Mouse (Mus musculus): ENCODE results near the gene Bag5.

The Bag5 gene

DNA sequence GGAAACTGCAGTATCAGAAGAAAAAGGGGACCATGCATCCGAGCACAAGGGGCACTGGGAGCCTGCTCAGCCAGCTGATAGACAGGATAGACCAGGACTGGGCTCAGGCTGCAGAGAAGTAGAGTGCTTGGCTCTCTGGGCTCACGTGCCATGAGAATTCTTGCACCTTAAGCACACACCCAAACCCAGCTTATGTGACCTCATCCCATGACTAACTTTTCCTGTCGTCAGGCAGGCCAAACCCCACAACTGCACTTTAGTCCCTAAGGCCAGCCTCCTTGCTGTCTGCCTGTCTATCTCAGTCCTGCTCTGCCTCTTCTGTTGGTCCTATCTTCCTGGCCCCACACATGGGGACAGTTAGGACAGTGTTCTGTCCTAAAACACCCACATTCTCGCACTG is 15.3 kb downstream of the Bag5 start:
- in situ Hi-C loops (cut with MboI), result no loop called here

GRCm38 (mm10) chr12:111696239-111696638 is 16.8 kb downstream of the Bag5 start:
- in situ Hi-C loops (cut with MboI), result no loop called here

DNA sequence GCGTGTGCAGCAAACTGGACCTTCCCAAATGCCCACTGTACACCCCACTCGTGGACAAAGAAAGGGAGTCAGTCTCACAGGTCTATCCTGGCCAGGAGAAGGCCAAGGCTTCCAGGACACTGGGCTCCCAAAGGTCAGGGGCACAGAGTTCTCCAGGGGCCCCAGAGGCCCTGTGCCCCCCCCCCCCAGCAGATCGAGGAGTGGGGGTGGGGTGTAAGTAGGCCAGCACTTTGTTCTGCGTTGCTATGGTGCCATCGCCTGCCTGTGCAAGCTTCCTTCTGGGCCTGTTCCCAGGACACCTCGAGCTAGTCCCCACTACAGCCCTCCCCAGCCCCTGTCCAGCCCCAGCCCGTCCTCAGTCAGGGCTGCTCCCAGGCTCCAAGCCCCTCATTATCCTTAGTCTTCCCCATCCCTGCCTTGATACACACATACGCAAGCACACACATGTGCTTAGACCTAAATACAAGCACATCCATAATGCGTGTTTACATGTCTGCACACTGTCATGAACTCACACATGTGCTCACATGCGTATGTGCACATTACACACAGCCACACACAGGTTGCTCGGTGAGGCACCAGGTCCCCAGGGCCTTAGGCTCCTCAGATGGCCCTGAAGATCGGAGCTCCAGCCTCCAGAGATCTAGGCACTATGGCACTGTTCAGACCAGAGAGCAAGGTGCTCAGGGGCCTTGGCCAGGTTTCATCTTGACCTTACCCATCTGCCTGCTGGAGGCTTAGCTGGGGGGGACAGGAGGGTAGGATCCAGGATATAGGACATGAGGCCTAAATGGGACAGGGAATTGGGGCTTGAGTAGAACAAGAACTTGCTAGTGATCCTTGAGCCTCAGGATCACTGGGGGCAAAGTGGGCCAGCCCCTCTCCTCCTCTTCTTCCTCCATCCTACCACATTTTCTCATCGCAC is 17.9 kb downstream of the Bag5 start:
- in situ Hi-C loops (cut with MboI), result no loop called here

DNA sequence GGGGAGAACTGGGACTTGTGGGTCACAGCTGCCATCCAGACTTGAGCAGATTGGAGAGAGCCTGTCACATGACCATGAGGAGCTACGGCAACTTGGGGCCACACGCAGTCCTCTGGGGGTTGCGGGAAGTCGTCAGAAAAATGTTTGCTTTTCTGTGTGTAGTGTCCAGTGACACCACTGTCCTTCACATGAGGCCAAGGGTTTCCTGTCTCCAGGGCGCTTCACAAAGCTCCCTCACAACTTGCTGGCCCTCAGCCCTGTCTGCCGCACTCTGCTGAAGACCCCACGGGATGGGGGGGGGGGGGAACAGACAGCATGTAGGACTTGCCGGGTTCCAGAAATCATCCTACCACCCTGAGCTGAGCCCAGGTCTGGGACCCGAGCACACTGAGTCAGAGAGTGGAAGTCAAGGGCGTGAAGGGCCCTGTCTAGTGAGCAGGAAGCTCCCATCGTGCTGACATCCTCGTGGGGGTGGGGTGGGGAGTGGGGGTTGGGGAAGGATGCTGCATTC is 18.7 kb downstream of the Bag5 start:
- in situ Hi-C loops (cut with MboI), result no loop called here

DNA sequence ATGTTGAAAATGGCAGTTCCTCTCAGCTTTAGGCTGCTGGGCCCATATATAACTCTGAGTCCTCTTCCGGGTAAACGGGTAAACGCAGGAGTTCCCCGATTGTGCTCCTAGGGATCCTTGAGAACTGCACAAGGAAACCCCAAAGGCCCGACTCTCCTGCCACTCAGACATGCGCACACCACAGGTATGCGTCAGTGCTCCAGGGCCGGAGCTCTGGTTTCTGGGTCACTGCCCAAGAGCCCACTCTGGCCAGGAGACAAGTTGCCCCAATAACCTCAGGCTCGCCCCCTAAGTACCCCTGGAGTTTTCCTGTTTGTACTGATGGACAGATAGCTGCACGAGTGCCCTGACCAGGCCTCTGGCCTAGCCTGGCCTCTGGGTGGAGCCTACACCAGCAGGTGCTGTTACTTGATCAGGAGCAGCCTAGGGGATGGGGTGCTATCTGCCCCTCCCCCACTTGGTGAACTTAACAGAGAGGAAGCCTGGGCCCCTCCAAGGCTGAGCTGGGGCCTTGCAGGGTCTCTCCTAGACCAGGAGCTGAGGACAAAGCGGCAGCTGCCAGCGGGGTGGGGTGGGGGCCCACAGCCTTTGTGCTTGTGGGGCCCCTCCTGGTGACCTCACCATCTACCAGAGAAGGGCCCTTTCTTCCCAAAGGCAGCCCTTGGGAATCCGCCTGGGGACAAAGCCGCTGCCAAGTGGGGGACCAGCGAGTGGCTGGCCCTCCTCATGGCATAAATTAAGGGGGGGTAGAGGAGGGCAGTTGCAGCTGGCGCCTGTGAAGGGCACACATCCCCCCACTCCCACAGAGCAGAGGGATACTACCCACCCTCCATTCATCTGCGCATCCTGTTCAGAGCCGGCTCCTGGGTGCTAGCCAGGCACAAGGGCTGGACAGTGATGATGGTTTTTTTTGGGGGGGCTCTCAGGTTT is 19.5 kb downstream of the Bag5 start:
- in situ Hi-C loops (cut with MboI), result no loop called here

- in situ Hi-C loops (cut with MboI), result no loop called here
Measured at GRCm38 (mm10) chr12:111692899-111693298, 20.2 kb downstream of the Bag5 start.

DNA sequence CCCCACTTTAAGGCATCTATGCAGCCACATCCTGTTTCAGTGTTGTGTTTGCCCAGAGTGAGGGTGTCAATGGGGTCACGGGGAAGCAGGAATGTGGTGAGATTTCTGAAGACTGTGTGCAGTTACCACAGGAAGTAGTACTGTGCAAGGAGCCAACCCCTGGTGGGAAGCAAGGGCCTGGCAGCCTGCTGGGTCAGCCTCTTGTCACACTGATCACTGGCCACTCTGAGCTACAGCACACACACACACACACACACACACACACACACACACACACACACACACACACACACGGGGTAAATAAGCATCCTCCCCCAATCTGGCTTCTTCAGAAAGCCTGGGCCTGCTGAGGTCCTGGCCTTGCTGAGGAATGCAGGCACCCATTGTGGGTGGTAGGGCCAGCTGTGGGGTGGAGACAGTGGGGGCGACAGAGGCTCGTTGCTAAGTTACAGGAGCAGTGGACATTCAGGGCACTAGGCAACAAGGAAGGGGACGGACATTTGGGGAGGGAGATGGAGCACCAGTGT is 21.6 kb downstream of the Bag5 start:
- in situ Hi-C loops (cut with MboI), result no loop called here

DNA sequence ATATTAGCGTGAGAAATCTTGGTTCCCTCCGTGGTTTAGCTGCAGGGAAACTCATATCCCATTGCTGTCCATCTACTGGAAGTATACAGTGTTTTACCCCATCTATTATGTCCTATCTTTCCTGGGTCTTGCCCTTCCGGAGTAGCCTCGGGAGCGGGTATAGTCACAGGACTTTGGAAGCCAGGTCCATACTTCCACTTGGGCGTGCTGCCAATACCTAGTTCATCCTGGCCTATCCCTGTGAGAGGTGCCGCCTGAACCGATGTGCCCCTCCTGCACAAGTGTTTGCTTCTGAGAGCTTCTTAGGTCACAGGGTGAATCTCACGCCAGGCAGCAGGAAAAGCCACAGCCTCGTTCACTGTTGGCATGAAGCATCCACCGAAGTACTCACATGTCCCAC is 23.6 kb downstream of the Bag5 start:
- in situ Hi-C loops (cut with MboI), result no loop called here

- in situ Hi-C loops (cut with MboI), result no loop called here
Measured at GRCm38 (mm10) chr12:111688069-111688428, 25.0 kb downstream of the Bag5 start.

GRCm38 (mm10) chr12:111687350-111688068 is 25.5 kb downstream of the Bag5 start:
- in situ Hi-C loops (cut with MboI), result no loop called here

DNA sequence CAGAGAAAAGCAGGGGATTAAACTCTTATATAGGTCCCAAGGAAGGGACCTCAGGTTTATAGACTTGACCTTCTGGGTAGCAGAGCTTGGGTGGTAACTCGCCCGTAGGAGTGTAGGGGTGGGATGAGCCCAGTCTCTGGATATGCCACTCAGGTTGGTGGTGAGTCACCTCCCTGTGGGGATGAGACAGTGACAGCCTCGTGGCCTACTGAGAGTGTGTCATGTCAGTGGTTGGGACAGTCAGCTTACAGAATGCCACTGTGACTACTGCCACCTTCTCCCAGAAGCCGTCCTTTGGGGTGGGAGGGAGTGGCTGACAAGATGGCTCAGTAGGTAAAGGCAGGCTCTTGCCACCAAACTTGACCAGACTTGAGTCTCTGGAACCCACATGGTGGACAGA is 26.7 kb downstream of the Bag5 start:
- in situ Hi-C loops (cut with MboI), result no loop called here

GRCm38 (mm10) chr12:111682806-111683205 is 30.3 kb downstream of the Bag5 start:
- in situ Hi-C loops (cut with MboI), result no loop called here

DNA sequence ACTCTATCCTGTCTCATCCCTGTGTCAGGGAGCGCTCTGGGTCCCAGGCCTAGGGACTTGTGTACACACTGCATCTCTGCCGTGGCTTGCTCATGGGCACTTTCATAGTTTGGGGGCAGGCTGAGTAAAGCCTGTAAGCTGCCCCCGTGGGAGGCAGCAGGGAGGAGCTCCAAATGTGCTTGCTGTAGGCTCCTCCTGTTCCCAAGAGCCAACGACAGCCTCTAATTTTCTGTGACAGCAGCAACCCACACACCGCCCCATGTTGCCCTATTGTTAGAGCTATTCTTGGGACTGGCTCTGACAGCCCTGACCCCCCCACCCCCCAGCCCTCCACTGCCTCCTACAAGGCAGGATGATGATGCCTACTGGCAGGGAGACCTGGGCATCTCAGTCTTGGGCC is 31.1 kb downstream of the Bag5 start:
- in situ Hi-C loops (cut with MboI), result no loop called here

DNA sequence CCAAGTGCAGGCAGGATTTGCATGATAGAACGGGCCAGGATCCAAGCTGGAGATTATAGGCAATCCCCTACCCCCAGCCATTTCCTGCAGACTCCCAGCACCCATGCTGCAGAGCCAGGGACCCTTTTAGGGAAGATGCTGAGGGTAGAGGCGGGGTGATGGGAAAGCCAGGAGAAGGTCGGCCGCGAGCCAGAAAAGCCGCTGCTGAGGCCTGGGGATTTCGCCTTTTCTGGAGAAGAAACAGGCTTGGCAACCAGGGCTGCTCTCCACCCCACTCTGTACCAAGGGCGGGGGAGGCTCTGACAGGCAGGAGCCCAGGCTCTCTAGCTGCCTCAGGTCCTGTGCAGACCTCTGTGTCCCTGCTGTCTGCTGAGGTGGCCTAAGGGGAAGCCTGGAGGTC is 31.8 kb downstream of the Bag5 start:
- in situ Hi-C loops (cut with MboI), result no loop called here

- in situ Hi-C loops (cut with MboI), result no loop called here
Measured at GRCm38 (mm10) chr12:111680661-111681060, 32.4 kb downstream of the Bag5 start.

DNA sequence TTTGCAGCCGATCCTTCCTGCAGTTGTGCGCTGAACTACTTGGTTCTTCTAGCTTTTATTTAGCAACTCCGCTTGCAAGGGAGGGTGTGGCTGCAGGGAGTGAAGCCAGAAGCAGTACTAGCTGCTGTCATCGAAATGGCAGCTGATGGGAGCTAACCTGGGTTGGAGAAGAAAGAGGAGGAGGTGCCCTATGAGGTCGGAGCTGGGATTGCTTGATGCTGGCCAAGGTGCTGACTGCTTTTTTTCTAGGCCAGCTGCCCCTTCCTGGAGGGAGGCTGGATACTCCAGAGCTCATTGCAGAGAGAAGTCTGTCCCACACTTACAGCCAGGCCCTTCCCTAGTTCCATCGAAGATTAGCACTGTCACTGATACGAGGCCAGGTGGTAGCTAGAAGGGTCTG is 34.1 kb downstream of the Bag5 start:
- in situ Hi-C loops (cut with MboI), result no loop called here

GRCm38 (mm10) chr12:111678670-111678933 is 34.5 kb downstream of the Bag5 start:
- in situ Hi-C loops (cut with MboI), result no loop called here

DNA sequence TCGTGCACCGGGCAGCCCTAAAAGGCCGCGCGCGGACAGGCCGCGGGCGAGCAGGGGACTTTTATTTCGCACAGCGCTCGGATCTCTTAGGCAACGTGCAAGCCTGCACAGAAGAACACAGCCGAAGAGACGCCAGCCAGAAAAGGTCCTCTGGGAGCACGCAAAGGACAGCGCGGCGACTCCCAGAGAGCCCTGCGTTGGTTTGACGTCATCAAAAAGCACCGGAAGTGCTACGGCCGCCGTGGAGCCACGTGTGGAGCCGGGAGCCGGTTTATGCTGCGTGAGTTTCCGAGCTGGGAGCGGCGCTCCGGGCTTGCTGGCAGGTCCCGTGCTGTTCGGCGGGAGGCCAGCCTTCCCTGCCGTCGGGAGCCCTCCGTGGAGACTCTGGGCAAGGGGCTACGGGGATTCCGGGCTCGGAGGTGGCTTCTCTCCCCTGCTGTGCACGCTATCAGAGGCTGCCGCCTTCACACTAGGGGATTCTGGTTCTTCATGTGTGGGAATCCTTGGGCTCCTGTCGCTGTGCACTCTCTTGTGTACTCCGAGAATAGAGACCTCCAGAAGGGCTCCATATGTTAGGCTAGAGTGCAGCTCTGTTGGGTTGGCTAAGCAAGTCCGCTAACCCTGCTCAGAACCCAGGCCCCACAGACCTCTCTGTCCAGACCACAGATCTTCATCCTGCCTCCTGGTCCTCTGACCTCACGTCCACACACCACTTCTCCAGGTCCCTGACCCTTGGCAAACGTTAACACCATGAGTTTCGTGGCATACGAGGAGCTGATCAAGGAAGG is 35.0 kb downstream of the Bag5 start, which contains the start of gene Trmt61a:
TSS of gene Trmt61a (plus strand) at position 224 of the 788 bp plus-strand sequence.
- in situ Hi-C loops (cut with MboI), result no loop called here

GRCm38 (mm10) chr12:111677421-111677820 is 35.6 kb downstream of the Bag5 start:
- in situ Hi-C loops (cut with MboI), result no loop called here

DNA sequence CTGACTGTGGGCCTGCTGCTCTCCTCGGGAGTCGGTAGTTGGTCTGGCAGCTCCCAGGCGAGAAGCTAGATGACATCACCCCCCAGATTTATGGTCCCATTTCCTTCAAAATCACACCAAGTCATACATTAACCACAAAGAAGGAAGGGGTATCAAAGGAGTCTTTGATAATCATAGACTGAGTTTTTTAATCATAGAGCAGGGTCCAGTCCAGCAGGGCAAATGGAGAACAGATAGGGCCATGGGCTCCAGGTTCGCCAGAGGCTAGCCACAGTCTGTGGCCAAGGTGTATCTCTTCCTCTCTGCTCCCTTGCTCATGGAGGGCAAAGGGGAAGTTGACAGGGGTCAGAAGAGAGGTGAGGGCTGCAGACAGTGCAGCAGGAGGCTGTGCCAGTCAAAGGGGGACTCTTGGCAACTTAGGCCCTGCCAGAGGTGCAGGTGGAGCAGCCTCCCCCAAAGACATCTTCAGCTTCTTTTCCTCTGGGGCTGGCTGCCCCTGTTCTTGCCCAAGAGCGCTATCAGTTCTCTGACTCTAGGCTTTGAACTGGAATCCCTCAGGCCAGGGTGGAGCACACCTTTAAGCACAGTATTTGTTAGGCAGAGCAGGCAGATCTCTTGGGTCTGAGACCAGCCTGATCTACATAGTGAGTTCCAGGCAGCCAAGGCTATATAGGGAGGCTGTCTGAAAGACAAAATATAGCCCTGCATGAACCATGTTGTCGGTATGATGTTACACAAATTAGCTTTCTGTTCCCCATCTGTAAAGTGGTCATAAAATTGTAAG is 37.1 kb downstream of the Bag5 start:
- in situ Hi-C loops (cut with MboI), result no loop called here
